Mouse (Mus musculus) stomach, postnatal 0 days (tissue): Measurements from ENCODE around the gene Abcb1b. TPM values are rescaled to one million over a fixed set of nuclear protein-coding genes. Genes with fewer than 3 reads are reported as not detected.
"Not testable (repeated sequence)": the region's sequence is repeated elsewhere in the genome, so short reads cannot be mapped to it uniquely, and the experiment has no call there.

Source experiments
- ATAC-seq: fragments of 200-750 bp; cut with Nextera tagmentation; 2 replicates; pipeline ENCODE4 v1.8.0; 2017; ENCODE audit not compliant: low FRiP score, low TSS enrichment
- DNase-seq: peaks from one replicate; pipeline ENCODE4 v3.0.0-alpha.2; 2016; ENCODE audit warnings: low spot score
- H3K27ac ChIP-seq: fragments of 300-500 bp; sonication (generic); replicated peaks from 2 replicates; pipeline ENCODE4 v1.5.1; 2014; ENCODE audit warnings: mild to moderate bottlenecking, control low read depth
- H3K27me3 ChIP-seq: fragments of 300-500 bp; sonication (generic); 2 replicates; pipeline ENCODE4 v1.6.1; 2014; ENCODE audit warnings: low read length; ENCODE audit not compliant: control insufficient read depth, insufficient read depth
- H3K36me3 ChIP-seq: fragments of 300-500 bp; sonication (generic); 2 replicates; pipeline ENCODE4 v1.6.1; 2014; ENCODE audit warnings: low read length, mixed read lengths; ENCODE audit not compliant: control insufficient read depth, insufficient read depth
- H3K4me1 ChIP-seq: fragments of 300-500 bp; sonication (generic); replicated peaks from 2 replicates; pipeline ENCODE4 v1.6.1; 2014; ENCODE audit warnings: antibody characterized with exemption; ENCODE audit not compliant: control insufficient read depth, insufficient read depth
- H3K4me2 ChIP-seq: fragments of 300-500 bp; sonication (generic); replicated peaks from 2 replicates; pipeline ENCODE4 v1.6.1; 2014; ENCODE audit warnings: low read depth, mild to moderate bottlenecking, control low read depth, moderate library complexity
- H3K4me3 ChIP-seq: fragments of 300-500 bp; sonication (generic); 2 replicates; pipeline ENCODE4 v1.5.1; 2014; ENCODE audit warnings: low read depth, low read length, control low read depth
- H3K9ac ChIP-seq: fragments of 300-500 bp; sonication (generic); 2 replicates; pipeline ENCODE4 v1.6.1; 2014; ENCODE audit warnings: mild to moderate bottlenecking, low read length, control low read depth, mixed read lengths
- H3K9me3 ChIP-seq: fragments of 300-500 bp; sonication (generic); 2 replicates; pipeline ENCODE4 v1.6.1; 2016; ENCODE audit warnings: low read length; ENCODE audit not compliant: control insufficient read depth
- CTCF ChIP-seq: IDR thresholded peaks from 2 replicates; pipeline ENCODE4 v1.5.1; 2016; ENCODE audit warnings: antibody characterized with exemption, low read depth, mild to moderate bottlenecking, moderate library complexity
- EP300 ChIP-seq: optimal IDR thresholded peaks from 2 replicates; pipeline ENCODE3; 2016; ENCODE audit warnings: antibody characterized with exemption
- WGBS: fragments of 180-500 bp; shearing (Covaris S2); extraction: QIAGEN DNeasy Blood & Tissue Kit; methylation state at CpG from one replicate; pipeline ENCODE4 v1.1.7; 2014; 5-methylcytosine and 5-hydroxymethylcytosine counted together
- polyA plus RNA-seq: library from polyadenylated mRNA; unstranded; fragments of >200 nt; fragmentation: Nextera tagmentation; extraction: Ambion mirVana; gene quantifications from 2 replicates; pipeline ENCODE4 v1.2.1, GENCODE M21; 2015

Gene Abcb1b
- polyA plus RNA-seq, 1 experiment from 2014 or later, result 2.6 TPM

DNA sequence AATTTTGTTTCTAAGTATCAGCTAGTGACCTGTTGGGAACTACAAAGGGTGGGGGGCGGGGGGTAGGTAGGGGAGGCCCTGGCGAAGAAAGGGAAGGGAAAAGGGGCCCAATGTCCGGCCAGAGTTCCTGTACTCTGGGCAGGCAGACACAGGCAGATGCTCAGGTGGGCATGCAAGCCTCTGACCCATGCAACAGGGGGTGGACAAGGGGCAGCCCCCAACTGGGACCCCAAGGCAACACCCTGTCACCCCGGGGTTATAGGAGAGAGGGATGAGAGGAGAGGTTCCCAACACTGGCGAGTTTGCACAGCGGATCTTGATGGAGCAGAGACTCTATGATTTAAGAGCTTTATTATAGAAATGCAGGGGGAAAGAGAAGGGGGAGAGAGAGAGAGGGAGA, 59.3 kb downstream of the Abcb1b start:
- DNase-seq, result no peak
- no peak overlapping the region for H3K4me2 ChIP-seq
- 75% methylated on average over 6 of the region's 6 CpGs for WGBS
- no peaks in the 10 kb centered on the region for H3K4me1 ChIP-seq
- H3K27ac ChIP-seq, result no peak overlapping the region
- H3K36me3 ChIP-seq, result no peaks in the 10 kb centered on the region
- H3K27me3 ChIP-seq, result no peaks in the 10 kb centered on the region
- TF ChIP-seq EP300 (no peak), CTCF (no peak)
- H3K9me3 ChIP-seq, result no peaks in the 10 kb centered on the region
- ATAC-seq, result no peak
- no peak overlapping the region for H3K4me3 ChIP-seq
- H3K9ac ChIP-seq, result no peak overlapping the region

DNA sequence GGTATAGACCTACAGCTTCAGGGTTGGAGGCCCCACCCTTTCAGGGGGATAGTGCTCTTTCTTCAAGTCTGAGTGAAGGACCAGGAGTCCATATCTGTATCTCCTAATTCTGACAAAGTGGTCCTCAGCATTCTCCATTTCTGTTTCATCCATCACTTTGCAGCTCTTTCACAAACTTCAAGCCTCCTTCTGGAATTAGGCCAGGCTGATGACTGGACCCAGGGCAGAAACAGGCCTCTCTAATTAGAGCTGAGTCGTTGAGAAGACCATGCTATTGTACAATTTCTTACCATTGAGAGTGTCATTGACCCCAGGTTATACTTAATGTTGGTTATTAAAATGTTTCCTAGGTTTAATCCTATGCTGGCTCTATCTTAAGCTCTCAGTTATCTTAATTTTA, 63.9 kb downstream of the Abcb1b start:
- ATAC-seq, result no peak
- no peak for DNase-seq
- 58% methylated on average over 1 of the region's 1 CpGs for WGBS

DNA sequence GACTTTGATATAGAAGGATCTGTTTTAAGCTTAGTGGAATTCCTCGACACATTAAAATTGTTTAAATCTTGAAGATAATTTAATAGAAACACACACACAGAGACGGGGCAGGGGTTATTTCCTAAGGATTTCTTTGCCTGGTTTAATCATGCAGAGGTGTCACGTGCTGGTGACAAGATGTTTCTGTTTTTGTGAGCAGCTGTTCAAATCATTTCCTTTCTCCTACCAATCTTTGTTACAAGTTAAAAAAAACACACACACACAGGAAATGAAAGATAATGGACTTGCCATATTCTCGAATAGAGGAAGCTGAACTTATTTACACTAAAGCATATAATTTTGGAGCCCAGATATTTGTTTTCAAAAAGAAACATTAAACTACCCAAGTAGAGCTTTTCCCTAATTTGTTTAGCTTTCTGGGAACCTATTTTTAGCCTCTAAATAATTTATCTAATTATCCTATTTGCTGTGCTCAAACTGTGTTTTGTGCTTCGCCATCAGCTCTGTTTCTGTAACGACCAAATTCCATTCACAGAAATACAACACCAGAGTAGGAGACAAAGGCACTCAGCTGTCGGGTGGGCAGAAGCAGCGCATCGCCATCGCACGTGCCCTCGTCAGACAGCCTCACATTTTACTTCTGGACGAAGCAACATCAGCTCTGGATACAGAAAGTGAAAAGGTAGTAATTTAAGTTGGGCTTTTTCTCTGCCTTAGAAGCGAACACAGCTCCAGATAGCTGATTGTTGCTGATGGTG, 65.8 kb downstream of the Abcb1b start:
- ATAC-seq, result no peak
- WGBS, result 54% methylated on average over 14 of the region's 14 CpGs
- TF ChIP-seq EP300 (no peak), CTCF (no peak)

More for the DNA sequence above, 63.9 kb downstream of the Abcb1b start:
- H3K27me3 ChIP-seq, result no peaks in the 10 kb centered on the region
- no peak overlapping the region for H3K4me3 ChIP-seq
- H3K4me2 ChIP-seq, result no peak overlapping the region
- no peaks in the 10 kb centered on the region for H3K36me3 ChIP-seq
- no peaks in the 10 kb centered on the region for H3K4me1 ChIP-seq
- TF ChIP-seq CTCF (no peak), EP300 (no peak)
- no peak overlapping the region for H3K9ac ChIP-seq
- no peak overlapping the region for H3K27ac ChIP-seq
- no peaks in the 10 kb centered on the region for H3K9me3 ChIP-seq

DNA sequence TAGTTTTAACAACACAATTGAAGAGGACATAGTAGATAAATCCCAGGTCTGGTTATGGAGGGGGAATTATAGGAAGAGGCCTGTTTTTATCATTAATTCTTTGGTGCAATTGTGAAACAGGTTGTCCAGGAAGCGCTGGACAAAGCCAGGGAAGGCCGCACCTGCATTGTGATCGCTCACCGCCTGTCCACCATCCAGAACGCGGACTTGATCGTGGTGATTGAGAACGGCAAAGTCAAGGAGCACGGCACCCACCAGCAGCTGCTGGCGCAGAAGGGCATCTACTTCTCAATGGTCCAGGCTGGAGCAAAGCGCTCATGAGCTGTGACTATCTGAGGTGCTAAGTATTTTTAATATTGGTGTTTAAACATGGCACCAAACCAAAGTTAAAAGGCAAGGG, 67.7 kb downstream of the Abcb1b start:
- not testable (repeated sequence) for H3K36me3 ChIP-seq, H3K9ac ChIP-seq, H3K27me3 ChIP-seq, H3K9me3 ChIP-seq, H3K4me3 ChIP-seq, DNase-seq, H3K4me2 ChIP-seq, ATAC-seq, H3K27ac ChIP-seq, H3K4me1 ChIP-seq
- 95% methylated on average over 11 of the region's 11 CpGs for WGBS

More for the DNA sequence above, 65.8 kb downstream of the Abcb1b start:
- no peak overlapping the region for H3K4me2 ChIP-seq
- no peaks in the 10 kb centered on the region for H3K27me3 ChIP-seq
- no peak for DNase-seq
- no peaks in the 10 kb centered on the region for H3K36me3 ChIP-seq
- H3K4me1 ChIP-seq, result no peaks in the 10 kb centered on the region
- H3K9ac ChIP-seq, result no peak overlapping the region
- H3K27ac ChIP-seq, result no peak overlapping the region
- no peaks in the 10 kb centered on the region for H3K9me3 ChIP-seq
- H3K4me3 ChIP-seq, result no peak overlapping the region

DNA sequence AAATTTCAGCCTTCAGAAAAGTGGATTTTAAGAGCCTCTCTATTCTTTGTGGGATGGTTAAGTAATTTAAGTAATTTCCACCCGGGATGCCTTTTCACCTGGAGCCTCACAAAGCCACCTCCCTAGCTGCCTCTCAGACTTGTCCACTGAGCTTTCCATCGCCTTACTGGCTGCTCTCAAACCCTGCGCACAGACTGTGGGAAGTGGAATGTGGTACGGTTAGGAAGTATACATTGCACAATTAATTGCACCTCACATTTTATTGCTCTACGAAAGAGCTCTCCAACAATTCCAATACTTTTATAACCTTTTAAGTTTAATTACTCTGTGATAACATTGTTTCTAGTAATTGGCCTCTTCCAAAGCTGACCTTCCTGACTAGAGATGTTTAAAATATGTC, 68.4 kb downstream of the Abcb1b start:
- TF ChIP-seq CTCF (no peak), EP300 (no peak)
- Histone ChIP-seq H3K36me3 (no peaks in the 10 kb centered on the region), H3K27me3 (no peaks in the 10 kb centered on the region), H3K9ac (no peak overlapping the region), H3K27ac (no peak overlapping the region), H3K9me3 (no peaks in the 10 kb centered on the region), H3K4me2 (no peak overlapping the region), H3K4me3 (no peak overlapping the region), H3K4me1 (no peaks in the 10 kb centered on the region)
- no peak for ATAC-seq
- 81% methylated on average over 5 of the region's 5 CpGs for WGBS
- DNase-seq, result no peak

DNA sequence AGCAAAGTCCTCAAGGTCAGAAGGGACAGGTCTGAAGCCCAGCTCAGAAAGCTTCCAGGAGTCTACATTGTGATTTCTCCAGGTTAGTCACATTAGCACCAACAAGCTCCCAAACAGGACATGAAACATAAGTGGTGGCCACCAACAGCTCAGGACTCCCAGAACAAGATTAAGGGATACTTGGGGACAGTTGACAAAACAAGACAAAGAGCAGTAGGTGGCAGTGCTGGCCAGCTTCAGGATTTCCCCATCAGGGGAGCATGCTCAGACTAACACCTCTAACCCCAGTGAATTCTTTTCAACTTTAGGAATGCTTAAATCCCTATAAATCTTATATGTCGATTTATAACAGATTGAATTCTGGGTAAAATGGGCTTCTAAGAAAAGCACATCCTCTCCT, 70.1 kb downstream of the Abcb1b start:
- Histone ChIP-seq H3K9ac (no peak overlapping the region), H3K36me3 (no peaks in the 10 kb centered on the region), H3K4me3 (no peak overlapping the region), H3K4me1 (no peaks in the 10 kb centered on the region), H3K4me2 (no peak overlapping the region), H3K27ac (no peak overlapping the region), H3K9me3 (no peaks in the 10 kb centered on the region), H3K27me3 (no peaks in the 10 kb centered on the region)
- 9% methylated on average over 1 of the region's 1 CpGs for WGBS
- TF ChIP-seq CTCF, result peak; percentile 62
- no peak for TF ChIP-seq EP300
- peak; percentile 31 for DNase-seq
- ATAC-seq, result no peak
